12 mouse cellular contexts compared by ENCODE assay signal in genomic region chr12:105973691-105974090, GRCm38 (mm10). TPM values are rescaled to one million over a fixed set of nuclear protein-coding genes. Genes with fewer than 3 reads are reported as not detected.
DNase-seq lines count a peak whose midpoint lies in the region; ATAC-seq lines count a peak whose summit lies in the region.
"Had no signal": no experiment of that assay in that cellular context is flagged by ENCODE, and none has a peak within 500 bp of the region (broad histone marks: within the 10 kb centered on the region; RNA-seq: fewer than 3 reads in every experiment).

No protein-coding gene starts in this region.

- H3K4me1 ChIP-seq in embryonic facial prominence, embryonic 11.5 days (ENCODE audit: control insufficient read depth, insufficient read depth, low read length) = 0 out of 2 replicates have a peak, but pooled peaks cover 3% of the 10 kb centered on the region
- H3K4me1 ChIP-seq in hindbrain, embryonic 11.5 days (replicated peaks; ENCODE audit: control insufficient read depth, insufficient read depth, low read length) = 0 out of 2 replicates have a peak, but pooled peaks cover 2% of the 10 kb centered on the region
- H3K4me1 ChIP-seq in midbrain, embryonic 14.5 days (ENCODE audit: control insufficient read depth, insufficient read depth, low read length) = no peaks in the 10 kb centered on the region

- no peak overlapping the region for H3K9ac ChIP-seq in embryonic facial prominence, embryonic 11.5 days (replicated peaks; ENCODE audit: low read length)
- no peak overlapping the region for H3K9ac ChIP-seq in hindbrain, embryonic 11.5 days (ENCODE audit: low read depth, low read length)
- no peak overlapping the region for H3K9ac ChIP-seq in midbrain, embryonic 14.5 days (replicated peaks; ENCODE audit: low read length)
- H3K9ac ChIP-seq: liver, postnatal 0 days had no signal

- no peaks in the 10 kb centered on the region for H3K27me3 ChIP-seq in embryonic facial prominence, embryonic 11.5 days (ENCODE audit: control insufficient read depth, insufficient read depth, low read length)
- no peaks in the 10 kb centered on the region for H3K27me3 ChIP-seq in hindbrain, embryonic 11.5 days (ENCODE audit: control insufficient read depth, insufficient read depth, low read length)
- H3K27me3 ChIP-seq in midbrain, embryonic 14.5 days (ENCODE audit: control insufficient read depth, insufficient read depth, low read length) = no peaks in the 10 kb centered on the region

- WGBS in embryonic facial prominence, embryonic 11.5 days = 19% methylated on average over 9 of the region's 9 CpGs
- WGBS in hindbrain, embryonic 11.5 days = 41% methylated on average over 9 of the region's 9 CpGs
- 24% methylated on average over 9 of the region's 9 CpGs for WGBS in midbrain, embryonic 14.5 days

- peak; percentile 13 for DNase-seq in MN1 (ENCODE audit: low spot score)
- DNase-seq in embryonic facial prominence, embryonic 11.5 days (ENCODE audit: low spot score) = peak; percentile 52
- DNase-seq in hindbrain, embryonic 11.5 days (ENCODE audit: low spot score) = peak; percentile 70
- DNase-seq in midbrain, embryonic 14.5 days = peak; percentile 58
- DNase-seq in gastrocnemius, adult 8-10 months (ENCODE audit: low spot score in 2 of 2) = no peak
- no peak for DNase-seq in layer of hippocampus, adult 11-12 months (ENCODE audit: low spot score)
- DNase-seq in urinary bladder, postnatal 36 days (ENCODE audit: low spot score in 2 of 2) = no peak
- no peak for DNase-seq in right cerebral cortex, postnatal 14 days
- DNase-seq: cerebellum, adult 9-11 months; heart, adult 2 months; liver, postnatal 0 days; thymus, postnatal 25 days had no signal

- 0 out of 2 replicates have a peak, but pooled peaks have one; percentile 53 for ATAC-seq in embryonic facial prominence, embryonic 11.5 days (replicated peaks; ENCODE audit: insufficient number of reproducible peaks, low FRiP score, low TSS enrichment, low read depth)
- peak; percentile 79 for ATAC-seq in hindbrain, embryonic 11.5 days (ENCODE audit: low FRiP score)
- ATAC-seq in midbrain, embryonic 14.5 days (ENCODE audit: low FRiP score, low TSS enrichment) = peak; percentile 63; the same call in 1 of the 2 replicates
- ATAC-seq: liver, postnatal 0 days had no signal

- no peaks in the 10 kb centered on the region for H3K36me3 ChIP-seq in embryonic facial prominence, embryonic 11.5 days (replicated peaks; ENCODE audit: control insufficient read depth, insufficient read depth, low read depth, low read length)
- H3K36me3 ChIP-seq in hindbrain, embryonic 11.5 days (ENCODE audit: control insufficient read depth, insufficient read depth, low read length) = no peaks in the 10 kb centered on the region
- H3K36me3 ChIP-seq in midbrain, embryonic 14.5 days (ENCODE audit: control insufficient read depth, insufficient read depth, low read length) = no peaks in the 10 kb centered on the region

- 0 out of 2 replicates have a peak overlapping the region, but pooled peaks have one; percentile 28 for H3K27ac ChIP-seq in embryonic facial prominence, embryonic 11.5 days (replicated peaks; ENCODE audit: low read depth, low read length)
- peak overlapping the region; percentile 74 for H3K27ac ChIP-seq in hindbrain, embryonic 11.5 days (ENCODE audit: low read depth, low read length)
- H3K27ac ChIP-seq in midbrain, embryonic 14.5 days (replicated peaks; ENCODE audit: low read depth, low read length) = peak overlapping the region; percentile 56
- H3K27ac ChIP-seq: heart, adult 2 months had no signal

- no peak overlapping the region for H3K4me2 ChIP-seq in embryonic facial prominence, embryonic 11.5 days (ENCODE audit: low read depth, low read length)
- H3K4me2 ChIP-seq in hindbrain, embryonic 11.5 days (replicated peaks; ENCODE audit: low read depth, low read length) = no peak overlapping the region
- no peak overlapping the region for H3K4me2 ChIP-seq in midbrain, embryonic 14.5 days (ENCODE audit: low read length)

- H3K9me3 ChIP-seq in embryonic facial prominence, embryonic 11.5 days (replicated peaks; ENCODE audit: control insufficient read depth, low read length) = no peaks in the 10 kb centered on the region
- H3K9me3 ChIP-seq in hindbrain, embryonic 11.5 days (ENCODE audit: control insufficient read depth, low read length) = no peaks in the 10 kb centered on the region; the same call in 1 of the 2 replicates
- H3K9me3 ChIP-seq in midbrain, embryonic 14.5 days (ENCODE audit: control insufficient read depth, low read length) = no peaks in the 10 kb centered on the region

- no peak overlapping the region for H3K4me3 ChIP-seq in embryonic facial prominence, embryonic 11.5 days (ENCODE audit: low read depth, low read length)
- H3K4me3 ChIP-seq in hindbrain, embryonic 11.5 days (ENCODE audit: low read depth, low read length) = no peak overlapping the region
- no peak overlapping the region for H3K4me3 ChIP-seq in midbrain, embryonic 14.5 days (replicated peaks; ENCODE audit: low read depth, low read length)
- H3K4me3 ChIP-seq: heart, adult 2 months had no signal

RNA-seq across cellular contexts. Expression of gene Vrk1, which starts 36.3 kb away (rescaled TPM):
- polyA plus RNA-seq in embryonic facial prominence, embryonic 11.5 days (2014; fragmentation: Nextera tagmentation; extraction: Ambion mirVana) = 105 and 115 TPM in 2 replicates
- 90.3 and 92.3 TPM in 2 replicates for polyA plus RNA-seq in hindbrain, embryonic 11.5 days (2014; fragmentation: Nextera tagmentation; extraction: Ambion mirVana)
- 34.2 and 42.3 TPM in 2 replicates for polyA plus RNA-seq in midbrain, embryonic 14.5 days (2014; fragmentation: Nextera tagmentation; extraction: Ambion mirVana)
- total RNA-seq in gastrocnemius, adult 8-10 months (2022) = 1 to 10 TPM; 3.4 to 4.4 (median 3.8) TPM

Comparison
In these comparisons a context has a peak if more than half of its experiments do, and no peak if none do; other contexts are left out.
1. DNase-seq: peak in MN1 (single experiment), embryonic facial prominence, embryonic 11.5 days (single experiment), hindbrain, embryonic 11.5 days (single experiment) and midbrain, embryonic 14.5 days (single experiment); none in gastrocnemius, adult 8-10 months (0 of 2), layer of hippocampus, adult 11-12 months (single experiment), urinary bladder, postnatal 36 days (0 of 2) and right cerebral cortex, postnatal 14 days (single experiment).
2. Peak in every context shown above with its lines, with median percentiles within 50 percentile points of each other: ATAC-seq and H3K27ac ChIP-seq.